Comparison of ENCODE assay signal across 7 mouse cellular contexts in genomic region chr4:132345135-132345842, GRCm38 (mm10). TPM values are rescaled to one million over a fixed set of nuclear protein-coding genes. Genes with fewer than 3 reads are reported as not detected.
DNase-seq lines count a peak whose midpoint lies in the region; ATAC-seq lines count a peak whose summit lies in the region.

No protein-coding gene starts in this region.

- peak overlapping the region; percentile 86 for H3K4me3 ChIP-seq in embryonic facial prominence, embryonic 11.5 days (ENCODE audit: low read depth, low read length)
- H3K4me3 ChIP-seq in limb, embryonic 10.5 days = peak overlapping the region; percentile 94
- peak overlapping the region; percentile 76 for H3K4me3 ChIP-seq in midbrain, embryonic 12.5 days

- H3K27ac ChIP-seq in embryonic facial prominence, embryonic 11.5 days (replicated peaks; ENCODE audit: low read depth, low read length) = 0 out of 2 replicates have a peak overlapping the region, but pooled peaks have one; percentile 52
- H3K27ac ChIP-seq in limb, embryonic 10.5 days = peak overlapping the region; percentile 97
- peak overlapping the region; percentile 52; the same call in 1 of the 2 replicates for H3K27ac ChIP-seq in midbrain, embryonic 12.5 days (replicated peaks)

- WGBS in embryonic facial prominence, embryonic 11.5 days = under 1% methylated on average over 73 of the region's 83 CpGs
- WGBS in limb, embryonic 10.5 days = under 1% methylated on average over 83 of the region's 83 CpGs
- WGBS in midbrain, embryonic 12.5 days = under 1% methylated on average over 83 of the region's 83 CpGs

- peaks cover 3% of the 10 kb centered on the region; the same call in 1 of the 2 replicates for H3K4me1 ChIP-seq in embryonic facial prominence, embryonic 11.5 days (ENCODE audit: control insufficient read depth, insufficient read depth, low read length)
- H3K4me1 ChIP-seq in limb, embryonic 10.5 days = peaks cover 25% of the 10 kb centered on the region
- H3K4me1 ChIP-seq in midbrain, embryonic 12.5 days = peaks cover 26% of the 10 kb centered on the region

- no peaks in the 10 kb centered on the region for H3K27me3 ChIP-seq in embryonic facial prominence, embryonic 11.5 days (ENCODE audit: control insufficient read depth, insufficient read depth, low read length)
- H3K27me3 ChIP-seq in limb, embryonic 10.5 days (ENCODE audit: low read depth, poor library complexity, severe bottlenecking) = no peaks in the 10 kb centered on the region
- H3K27me3 ChIP-seq in midbrain, embryonic 12.5 days = no peaks in the 10 kb centered on the region

- H3K9ac ChIP-seq in embryonic facial prominence, embryonic 11.5 days (replicated peaks; ENCODE audit: low read length) = peak overlapping the region; percentile 92
- H3K9ac ChIP-seq in midbrain, embryonic 12.5 days (replicated peaks) = peak overlapping the region; percentile 80

- no peaks in the 10 kb centered on the region for H3K9me3 ChIP-seq in embryonic facial prominence, embryonic 11.5 days (replicated peaks; ENCODE audit: control insufficient read depth, low read length)
- H3K9me3 ChIP-seq in limb, embryonic 10.5 days (replicated peaks) = no peaks in the 10 kb centered on the region
- no peaks in the 10 kb centered on the region for H3K9me3 ChIP-seq in midbrain, embryonic 12.5 days

- peak; percentile 82 for ATAC-seq in embryonic facial prominence, embryonic 11.5 days (replicated peaks; ENCODE audit: insufficient number of reproducible peaks, low FRiP score, low TSS enrichment, low read depth)
- peak; percentile 91 for ATAC-seq in midbrain, embryonic 12.5 days (ENCODE audit: low FRiP score, low read depth)

- peak overlapping the region; percentile 88 for H3K4me2 ChIP-seq in embryonic facial prominence, embryonic 11.5 days (ENCODE audit: low read depth, low read length)
- peak overlapping the region; percentile 85 for H3K4me2 ChIP-seq in midbrain, embryonic 12.5 days (replicated peaks)

- H3K36me3 ChIP-seq in embryonic facial prominence, embryonic 11.5 days (replicated peaks; ENCODE audit: control insufficient read depth, insufficient read depth, low read depth, low read length) = no peaks in the 10 kb centered on the region
- H3K36me3 ChIP-seq in limb, embryonic 10.5 days = peaks cover 40% of the 10 kb centered on the region
- no peaks in the 10 kb centered on the region; the same call in 1 of the 2 replicates for H3K36me3 ChIP-seq in midbrain, embryonic 12.5 days

- DNase-seq in adrenal gland, postnatal 25 days = peak; percentile 98
- peak; percentile 92 for DNase-seq in embryonic facial prominence, embryonic 11.5 days (ENCODE audit: low spot score)
- DNase-seq in heart, adult 11 months = peak; percentile 99
- DNase-seq in kidney, adult 11 months = peak; percentile 92
- peak; percentile 99 for DNase-seq in limb, embryonic 10.5 days (ENCODE audit: low spot score)
- peak; percentile 88 for DNase-seq in skeletal muscle tissue, adult 2 months (ENCODE audit: low read depth, low spot score)

RNA-seq across cellular contexts. Expression of gene Rcc1, which starts 8.1 kb away (rescaled TPM):
- total RNA-seq in adrenal gland, postnatal 25 days (2021) = 17.8 and 22.0 TPM in 2 replicates
- 60.6 and 61.5 TPM in 2 replicates for polyA plus RNA-seq in embryonic facial prominence, embryonic 11.5 days (2014; fragmentation: Nextera tagmentation; extraction: Ambion mirVana)
- polyA plus RNA-seq in limb, embryonic 10.5 days (2016; fragmentation: Nextera tagmentation; extraction: Ambion mirVana) = 162 and 192 TPM in 2 replicates
- polyA plus RNA-seq in midbrain, embryonic 12.5 days (2016; fragmentation: Nextera tagmentation; extraction: Ambion mirVana) = 90.2 and 92.9 TPM in 2 replicates

RNA-seq across cellular contexts. Expression of gene Trnau1ap, which starts 16.0 kb away (rescaled TPM):
- 35.6 and 37.0 TPM in 2 replicates for total RNA-seq in adrenal gland, postnatal 25 days (2021)
- polyA plus RNA-seq in embryonic facial prominence, embryonic 11.5 days (2014; fragmentation: Nextera tagmentation; extraction: Ambion mirVana) = 76.6 and 79.7 TPM in 2 replicates
- 89.2 and 90.1 TPM in 2 replicates for polyA plus RNA-seq in limb, embryonic 10.5 days (2016; fragmentation: Nextera tagmentation; extraction: Ambion mirVana)
- polyA plus RNA-seq in midbrain, embryonic 12.5 days (2016; fragmentation: Nextera tagmentation; extraction: Ambion mirVana) = 79.2 and 80.6 TPM in 2 replicates

RNA-seq across cellular contexts. Expression of gene Rab42, which starts 42.1 kb away (rescaled TPM):
- total RNA-seq in adrenal gland, postnatal 25 days (2021) = 1.8 TPM in 1 of 2 replicates, not detected in the other
- polyA plus RNA-seq in embryonic facial prominence, embryonic 11.5 days (2014; fragmentation: Nextera tagmentation; extraction: Ambion mirVana) = 0.67 and 2.2 TPM in 2 replicates
- polyA plus RNA-seq in limb, embryonic 10.5 days (2016; fragmentation: Nextera tagmentation; extraction: Ambion mirVana) = 0.68 and 1.4 TPM in 2 replicates
- 0.42 and 1.5 TPM in 2 replicates for polyA plus RNA-seq in midbrain, embryonic 12.5 days (2016; fragmentation: Nextera tagmentation; extraction: Ambion mirVana)

Comparison
In these comparisons a context has a peak if more than half of its experiments do, and no peak if none do; other contexts are left out.
1. Peak in every context shown above with its lines: DNase-seq, ATAC-seq, H3K4me3 ChIP-seq and H3K27ac ChIP-seq.